Mouse (Mus musculus) CD4-positive, CD25-positive, alpha-beta regulatory T cell (primary cell): ENCODE measurements around the gene Pus7l. TPM values are rescaled to one million over a fixed set of nuclear protein-coding genes. Genes with fewer than 3 reads are reported as not detected.

Experiments used
- polyA plus RNA-seq: library from polyadenylated mRNA; unstranded; fragments of 100-300 nt; shearing (Covaris generic); gene quantifications from one replicate; pipeline ENCODE4 v1.2.1, GENCODE M21; 2017

Pus7l gene
- polyA plus RNA-seq = 11.8 TPM

DNA sequence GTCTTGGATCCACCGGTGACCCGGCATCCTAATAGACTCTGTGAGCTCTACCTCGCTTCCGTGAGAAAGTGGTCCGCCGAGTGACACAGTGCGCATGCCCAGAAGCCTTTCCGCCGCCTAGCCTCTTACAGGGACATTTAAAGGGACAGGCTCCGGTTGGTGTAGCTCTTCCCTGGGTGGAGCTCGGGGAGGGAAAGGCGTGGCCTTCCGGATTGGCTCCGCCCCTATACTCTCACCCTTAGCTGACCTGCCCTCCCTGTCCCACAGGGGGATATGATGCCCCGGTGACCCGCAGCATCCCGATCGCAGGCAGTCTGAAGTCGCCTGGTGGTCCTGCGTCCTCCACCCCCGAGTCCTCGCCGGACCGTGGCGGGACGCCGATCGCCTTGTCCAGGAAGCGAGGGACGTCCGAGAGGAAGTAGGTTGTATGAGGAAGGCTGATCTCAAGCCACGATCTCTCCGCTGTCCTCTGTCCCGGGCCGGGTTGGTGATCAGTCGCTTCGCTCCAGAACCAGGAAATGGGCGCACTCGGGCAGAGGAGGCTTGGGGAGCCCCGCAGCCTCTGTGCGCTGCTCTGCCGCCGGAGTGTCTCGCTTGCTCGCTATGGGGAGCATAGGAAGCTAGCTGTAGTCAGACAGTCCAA lies at the start of gene Pus7l, which contains the start of gene Irak4:
TSS of gene Pus7l (minus strand) at position 139 of the 643 bp plus-strand sequence.
TSS of gene Irak4 (plus strand) at position 235 of the 643 bp plus-strand sequence.

DNA sequence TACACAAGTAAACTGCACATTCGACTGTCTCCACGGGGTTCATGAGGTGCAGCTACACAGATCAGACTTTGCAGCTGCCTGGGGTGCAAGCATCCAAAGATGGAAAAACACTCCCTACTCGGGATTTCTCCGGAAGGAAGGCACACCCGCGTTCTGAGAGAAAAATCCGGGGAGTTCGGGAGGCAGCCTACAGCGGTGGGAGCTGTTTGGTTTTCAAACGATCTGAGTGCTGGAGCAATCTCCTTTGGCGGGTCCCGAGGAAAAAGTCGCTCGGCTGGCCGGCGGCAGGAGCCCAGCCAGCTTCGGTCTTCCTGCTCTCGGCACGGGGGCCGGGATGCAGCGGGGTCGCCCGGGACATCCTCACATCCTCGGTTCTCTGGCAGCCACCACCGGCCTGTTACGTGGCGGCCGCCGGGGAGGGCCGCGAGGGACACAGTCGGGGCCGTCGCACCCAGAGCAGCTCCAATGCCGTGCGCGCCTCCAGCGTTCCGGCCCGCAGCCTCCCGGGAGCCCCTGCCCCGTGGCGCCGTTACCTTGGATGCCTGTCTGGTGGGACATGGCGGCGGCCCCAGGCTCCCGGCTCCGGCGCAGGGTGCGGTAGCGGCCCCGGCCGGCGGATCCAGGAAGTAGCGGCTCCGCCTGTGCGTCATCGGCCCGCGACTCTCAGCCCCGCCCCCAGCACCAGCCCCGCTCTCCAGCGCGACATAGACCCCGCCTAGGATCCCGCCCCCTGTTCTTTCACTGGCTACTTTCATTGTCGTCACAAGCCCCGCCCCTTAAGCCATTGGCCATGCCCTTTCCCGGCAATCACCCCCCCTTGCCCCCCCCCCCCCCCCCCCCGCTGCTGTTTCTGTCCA lies 46.1 kb upstream of the Pus7l start, which contains the start of gene Twf1:
TSS of gene Twf1 (minus strand) at position 671 of the 857 bp plus-strand sequence.

Other genes with a start within 250 kb of the Pus7l start
- gene Adamts20, start 78.1 kb downstream of the Pus7l start, polyA plus RNA-seq = 0.23 TPM
- 29.5 TPM for gene Irak4, start 96 bp upstream of the Pus7l start, polyA plus RNA-seq
- gene Twf1, start 46.3 kb upstream of the Pus7l start, polyA plus RNA-seq = 16.0 TPM
- 0.16 TPM for gene Tmem117, start 85.7 kb upstream of the Pus7l start, polyA plus RNA-seq